Mouse (Mus musculus) monocyte, adult 2 months (primary cell): ENCODE measurements around the gene Armc2.

ENCODE experiments used
- DNase-seq, 2 experiments: peaks; one replicate each; pipeline ENCODE4 v3.0.0; 2022; ENCODE audit warnings: low spot score in 2 of 2, low read depth in 1 of 2

Armc2 gene

DNA sequence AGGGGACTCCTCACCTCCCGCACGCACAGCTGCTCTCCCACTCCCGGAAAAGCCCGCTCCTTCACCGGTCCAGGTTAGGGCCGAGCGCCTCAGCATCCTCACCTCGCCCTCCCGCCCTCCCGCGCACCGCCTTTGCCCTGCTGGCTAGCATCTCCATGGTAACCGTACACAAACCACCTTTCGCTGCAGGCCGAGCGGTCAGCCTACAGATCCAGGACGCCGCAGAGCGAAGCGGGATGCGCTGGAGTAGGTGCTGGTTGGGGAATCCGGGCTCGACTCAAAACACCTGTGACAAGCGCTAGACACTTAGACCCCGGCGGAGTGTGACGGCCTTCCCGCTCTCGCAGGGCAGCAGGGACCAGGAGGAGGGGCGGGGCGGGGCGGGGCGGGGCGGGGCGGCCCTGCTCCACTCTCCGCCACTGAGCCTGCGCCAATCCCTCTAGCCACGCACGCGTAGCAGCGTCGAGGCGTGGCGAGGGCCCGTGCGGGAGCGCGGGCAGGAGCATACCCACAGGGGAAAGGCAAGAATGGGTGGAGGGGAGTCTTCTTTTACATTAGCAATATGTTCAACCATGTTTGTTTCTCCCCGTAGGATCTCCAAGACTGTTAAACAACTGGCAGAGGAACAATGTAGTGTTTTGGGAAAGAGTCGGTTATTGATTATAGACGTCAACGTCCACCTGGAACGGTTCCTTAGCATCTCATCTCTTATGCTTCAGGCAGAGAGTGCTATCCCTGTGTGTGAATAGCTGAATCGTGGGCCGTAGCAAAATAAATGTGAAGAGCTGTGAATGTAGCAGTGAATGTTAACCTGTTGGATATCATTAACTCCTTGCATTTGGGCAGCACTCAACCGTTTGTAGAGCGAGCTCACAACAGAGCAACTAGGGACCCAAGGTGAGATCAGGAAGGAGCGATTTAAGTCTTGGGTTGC, at the start of gene Armc2:
Armc2 (minus strand) TSS at position 427 of the 934 bp plus-strand sequence.
- DNase-seq = no peak

DNA sequence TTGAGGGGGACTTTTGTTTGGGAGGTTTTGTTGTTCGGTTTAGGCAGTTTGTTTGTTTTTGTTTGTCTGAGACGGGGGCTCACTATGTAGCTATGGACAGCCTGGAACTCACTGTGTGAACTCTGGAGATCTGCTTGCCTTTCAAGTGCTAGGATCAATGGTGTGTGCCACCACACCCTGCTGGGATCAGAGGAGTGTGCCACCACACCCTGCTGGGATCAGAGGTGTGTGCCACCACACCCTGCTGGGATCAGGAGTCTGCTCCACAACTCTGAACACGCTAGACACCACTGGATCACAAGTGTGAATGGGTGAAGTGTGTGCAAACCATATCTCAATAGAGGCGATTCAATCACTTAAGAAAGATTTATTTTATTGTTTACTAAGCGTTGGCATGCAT, 46.2 kb upstream of the Armc2 start:
- DNase-seq = no peak

- no peak for DNase-seq
Observed at GRCm38 (mm10) chr10:42059522-42059921, 41.3 kb upstream of the Armc2 start.

GRCm38 (mm10) chr10:42057746-42058145, 39.5 kb upstream of the Armc2 start:
- DNase-seq = no peak

- no peak for DNase-seq
Observed at GRCm38 (mm10) chr10:42057231-42057601, 39.0 kb upstream of the Armc2 start.

GRCm38 (mm10) chr10:42056486-42057230, 38.4 kb upstream of the Armc2 start:
- DNase-seq = no peak

GRCm38 (mm10) chr10:42055224-42056165, 37.3 kb upstream of the Armc2 start:
- DNase-seq = no peak

DNA sequence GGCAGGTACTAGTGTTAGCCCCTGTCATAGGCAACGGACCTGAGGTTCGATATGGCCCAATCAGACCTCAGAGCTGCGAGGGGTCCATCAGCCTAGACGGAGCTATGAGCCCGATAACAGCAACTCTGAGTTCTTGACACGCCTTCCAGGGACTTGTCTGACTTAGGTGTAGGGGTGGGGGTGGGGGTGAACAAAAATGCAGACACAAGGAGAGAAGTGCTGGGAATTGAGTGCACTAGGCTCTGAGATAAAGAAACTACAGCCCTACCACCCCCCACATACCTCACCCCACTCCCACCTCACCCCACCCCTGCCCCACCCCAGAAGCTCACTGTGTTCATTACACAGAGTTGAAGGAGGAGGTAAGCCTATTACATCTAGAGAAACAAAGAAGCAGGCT, 32.8 kb upstream of the Armc2 start:
- no peak for DNase-seq

DNA sequence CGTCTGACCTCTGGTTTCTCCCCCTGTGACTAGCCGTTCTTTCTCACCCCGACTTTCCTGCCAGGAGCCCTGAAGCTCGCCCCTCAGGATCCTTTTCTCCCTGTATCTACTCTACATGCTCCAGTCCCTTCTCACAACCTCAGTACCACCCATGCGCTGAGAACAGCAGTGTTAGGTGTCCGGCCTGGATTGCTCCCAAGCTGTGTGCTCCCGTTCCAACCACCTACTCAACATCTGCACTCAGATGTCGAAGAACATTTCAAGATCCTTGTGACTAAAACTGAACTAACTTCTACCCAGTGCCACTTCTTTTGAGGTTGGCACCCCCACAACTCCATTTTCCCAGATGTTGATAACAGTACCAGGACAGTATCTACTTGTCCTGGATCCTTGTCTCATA, 30.4 kb upstream of the Armc2 start:
- DNase-seq = no peak

DNA sequence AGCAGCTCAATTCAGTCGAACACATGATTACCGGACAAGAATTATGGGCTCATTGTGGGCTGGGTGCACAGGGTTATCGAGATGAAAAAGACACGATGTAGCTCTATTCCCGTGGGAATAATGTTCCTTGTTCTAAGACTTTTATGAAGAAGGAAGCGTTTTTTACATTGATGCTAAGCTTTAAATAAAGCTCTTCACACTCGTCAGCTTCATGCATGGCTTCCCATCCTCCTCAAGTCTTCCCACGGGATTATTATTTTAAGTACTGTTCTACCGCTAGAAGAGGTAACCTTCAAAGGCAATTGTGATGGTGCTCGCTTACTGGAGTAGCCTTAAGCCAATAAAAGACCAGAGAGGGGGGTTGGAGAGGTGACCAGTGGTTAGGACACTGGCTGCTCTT, 26.3 kb upstream of the Armc2 start:
- DNase-seq = no peak

DNA sequence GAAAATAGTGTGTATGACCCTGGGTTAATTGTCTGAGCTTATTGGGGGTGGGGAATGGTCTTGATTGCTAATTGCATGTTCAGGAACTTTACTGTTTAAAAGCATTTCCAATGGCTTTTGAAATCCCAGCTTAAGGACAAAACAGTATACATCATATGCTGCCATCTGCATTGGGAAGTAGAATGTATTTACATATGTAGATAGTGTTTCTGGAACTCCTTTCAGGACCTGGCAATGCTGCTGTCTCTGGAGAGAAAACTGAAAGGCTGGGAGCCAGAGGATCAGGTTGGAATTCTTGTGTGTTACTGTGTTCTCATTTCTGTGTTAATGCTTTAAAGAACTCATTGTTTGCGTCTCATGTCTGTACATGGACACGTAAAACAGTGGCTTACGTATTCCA, 25.1 kb upstream of the Armc2 start:
- DNase-seq = no peak

GRCm38 (mm10) chr10:42042881-42043280, 24.6 kb upstream of the Armc2 start:
- DNase-seq = no peak

GRCm38 (mm10) chr10:42042087-42042486, 23.8 kb upstream of the Armc2 start:
- no peak for DNase-seq

DNA sequence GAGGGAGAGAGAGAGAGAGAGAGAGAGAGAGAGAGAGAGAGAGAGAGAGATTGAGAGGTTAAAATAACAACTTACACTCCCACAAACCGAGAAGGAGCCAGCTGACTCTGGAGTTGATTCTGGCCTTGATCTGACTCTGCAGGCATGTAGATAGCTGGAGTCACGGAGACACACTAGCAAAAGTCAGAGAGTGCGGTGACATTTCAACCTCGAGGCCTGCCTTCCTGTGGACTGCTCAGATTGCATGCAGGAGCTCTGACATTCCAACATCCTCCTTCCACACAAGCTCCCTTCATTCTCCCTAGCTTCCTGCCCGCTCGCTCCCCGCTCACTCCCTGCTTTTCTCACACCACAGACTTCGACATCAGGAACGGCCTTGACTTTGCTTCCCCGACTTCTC, 20.3 kb upstream of the Armc2 start:
- DNase-seq = no peak

DNA sequence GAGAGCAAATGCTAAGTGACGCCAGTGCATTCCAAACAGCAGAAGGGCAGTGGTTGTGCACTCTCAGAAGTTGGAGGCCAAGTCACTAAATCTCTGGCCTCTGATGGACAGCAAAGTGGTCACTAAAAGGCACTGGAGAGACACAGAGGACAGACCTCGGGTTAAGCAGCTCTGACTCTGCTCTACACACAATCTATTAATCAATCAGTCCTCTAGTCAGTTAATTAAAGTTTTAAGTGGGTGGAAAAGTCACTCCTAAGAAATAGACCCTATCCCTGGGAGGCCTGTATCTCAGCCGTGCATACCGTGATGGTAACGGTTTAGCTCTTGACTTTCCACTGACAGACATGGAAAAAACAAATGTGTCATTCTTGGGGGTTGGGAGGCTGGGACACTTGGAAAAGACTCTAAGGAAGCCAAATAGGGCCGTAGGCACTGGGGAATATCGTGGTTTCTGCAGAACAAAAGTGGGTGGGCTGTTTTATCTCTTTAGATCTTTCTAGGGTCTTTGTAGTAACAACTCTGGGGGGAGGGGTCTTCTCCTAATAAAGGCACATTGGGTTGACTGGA, 19.1 kb upstream of the Armc2 start:
- no peak for DNase-seq

DNA sequence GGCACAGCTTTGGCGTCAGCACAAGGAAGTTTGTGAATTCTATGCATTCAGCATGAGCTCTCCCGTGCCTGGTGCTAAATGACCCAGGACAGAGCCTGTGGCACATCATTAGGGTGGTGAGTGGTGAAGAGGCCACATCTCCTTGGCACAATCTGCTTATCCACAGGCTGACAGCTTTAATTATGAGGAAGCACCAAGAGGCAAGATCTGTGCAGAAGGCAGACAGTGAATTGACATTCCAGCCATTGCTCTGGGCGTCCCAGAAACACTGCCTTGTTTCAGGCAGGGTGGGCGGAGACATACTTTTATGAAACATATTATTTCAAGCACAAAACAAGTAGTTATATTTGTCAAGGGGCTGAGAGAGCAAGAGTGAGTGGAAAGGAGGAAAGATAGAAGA, 18.6 kb upstream of the Armc2 start:
- no peak for DNase-seq

DNA sequence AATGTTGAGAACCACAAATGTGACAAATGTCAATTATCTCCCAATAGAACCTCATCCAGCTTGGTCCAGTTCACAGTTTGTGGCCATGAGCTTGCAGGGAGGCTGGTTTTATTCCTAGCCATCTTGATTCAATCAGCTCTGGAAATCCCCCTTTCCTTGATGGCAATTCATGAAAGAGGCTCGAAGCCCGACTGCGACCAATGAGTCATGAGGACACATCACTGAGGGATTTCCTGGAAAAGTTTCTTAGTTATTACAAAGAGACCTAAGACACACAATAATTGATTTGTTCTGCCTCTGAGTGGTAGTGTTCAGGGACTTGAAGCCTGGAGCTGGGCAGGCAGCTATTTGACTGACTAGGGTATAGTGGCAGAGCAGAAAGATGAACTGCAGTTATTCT, 15.3 kb upstream of the Armc2 start:
- DNase-seq = no peak

DNA sequence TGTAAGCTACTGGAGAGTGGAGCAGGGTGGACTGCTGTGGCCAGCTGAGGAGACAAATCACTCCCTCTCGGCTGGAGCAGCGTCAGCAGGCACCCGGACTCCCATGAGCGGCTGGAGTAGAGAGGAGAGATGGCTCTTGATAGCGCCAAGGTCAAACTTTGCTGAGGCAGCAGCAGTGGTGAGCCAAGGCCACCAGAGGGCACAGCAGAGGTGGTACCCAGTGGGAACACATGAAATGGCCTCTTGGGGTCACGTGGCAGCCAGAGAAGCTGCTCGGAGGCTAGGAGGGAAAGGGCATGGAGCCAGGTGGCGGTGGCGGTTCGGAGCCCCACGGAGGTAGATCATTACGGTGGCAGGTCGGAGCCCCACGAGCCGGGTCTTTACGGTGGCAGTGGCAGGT, 12.8 kb upstream of the Armc2 start:
- peak; percentile 55 to 67 for DNase-seq

- no peak for DNase-seq
Observed at GRCm38 (mm10) chr10:42029502-42029901, 11.3 kb upstream of the Armc2 start.

DNA sequence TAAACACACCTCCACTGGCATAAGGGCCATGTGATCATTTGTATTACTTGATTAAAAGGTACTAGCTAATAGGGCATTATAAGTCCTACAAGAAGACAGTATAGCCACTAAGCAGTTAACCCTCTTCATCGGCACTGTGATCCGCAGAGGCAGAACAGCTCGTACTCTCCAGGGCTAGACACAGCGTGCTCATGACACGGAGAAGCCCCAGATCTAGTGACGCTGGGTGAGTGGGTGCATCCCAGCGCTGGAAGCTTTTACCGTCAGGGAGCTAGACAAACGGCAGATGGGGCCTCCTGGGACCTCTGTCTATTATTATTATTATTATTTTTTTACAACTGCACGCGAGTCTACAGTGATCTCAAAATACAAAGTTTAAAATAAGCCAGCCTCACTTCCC, 9.1 kb upstream of the Armc2 start:
- DNase-seq = no peak

GRCm38 (mm10) chr10:42024406-42024805, 6.2 kb upstream of the Armc2 start:
- no peak for DNase-seq
